Mouse (Mus musculus): ENCODE measurements around the gene Fkbp10.

The Fkbp10 gene

DNA sequence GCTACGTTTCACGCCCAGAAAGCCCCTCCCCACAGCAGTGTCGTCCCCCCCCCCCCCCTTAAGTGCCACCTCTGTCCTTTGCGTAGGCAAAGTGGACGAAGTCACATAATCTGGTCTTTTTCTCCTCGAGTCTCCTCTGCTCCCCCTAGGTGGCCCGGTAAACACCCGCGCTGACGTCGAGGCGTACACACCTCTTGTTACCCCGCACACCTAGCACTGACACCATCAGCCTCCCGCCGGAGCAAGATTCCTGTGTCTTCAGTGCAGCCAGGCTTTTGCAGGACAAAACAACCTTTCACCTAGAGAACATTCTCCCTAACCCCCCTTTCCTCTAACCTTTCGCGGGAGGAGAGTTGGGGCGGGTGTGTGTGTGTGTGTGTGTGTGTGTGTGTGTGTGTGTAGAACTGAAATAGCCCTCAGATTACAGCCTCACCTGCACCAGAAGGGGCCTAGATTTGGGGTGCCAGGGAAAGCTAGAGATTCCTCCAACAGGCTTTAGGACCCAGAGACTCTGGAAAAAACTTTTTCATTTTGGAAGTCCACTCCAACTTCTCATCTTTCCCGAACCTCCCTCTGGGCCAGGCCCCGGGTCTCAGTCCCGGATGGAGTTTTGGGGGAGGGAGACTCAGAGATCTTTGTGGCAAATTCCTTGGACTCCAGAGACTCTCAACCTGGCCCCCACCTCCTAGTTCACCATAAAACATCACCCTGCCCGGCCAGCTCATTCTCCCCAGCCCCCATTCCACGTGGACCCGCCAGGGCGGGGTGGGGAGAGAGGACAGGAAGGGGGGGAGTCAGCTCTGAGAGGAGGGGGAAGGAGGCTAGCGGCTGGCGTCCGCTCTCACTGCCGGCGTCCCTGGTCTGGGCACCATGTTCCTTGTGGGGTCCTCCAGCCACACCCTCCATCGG is at the start of gene Fkbp10:
Gene Fkbp10 (plus strand): TSS at position 784 of the 909 bp plus-strand sequence.
- no peak for DNase-seq (ENCODE audit: low read depth in 1 of 2, low spot score in 2 of 2)

DNA sequence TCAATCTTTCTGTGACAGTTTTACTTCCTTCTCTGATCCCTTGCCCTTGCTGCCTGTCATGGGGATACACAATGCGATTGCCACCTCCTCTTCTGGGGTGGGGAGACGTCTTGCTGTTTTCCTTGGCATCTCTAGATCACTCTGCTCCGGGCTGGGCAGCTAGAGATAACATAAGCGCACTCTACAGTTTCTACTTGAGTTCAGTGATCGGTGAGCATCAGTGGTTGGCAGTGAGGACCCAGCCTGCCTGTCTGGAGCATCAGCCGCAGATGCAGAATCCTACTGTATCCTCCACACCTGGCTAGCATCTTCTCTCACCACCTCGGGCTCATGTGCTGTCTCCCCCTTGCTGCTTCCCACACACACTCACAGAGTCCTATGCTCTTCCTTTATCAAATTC is 46.4 kb upstream of the Fkbp10 start:
- no peak for DNase-seq (ENCODE audit: low read depth in 1 of 2, low spot score in 2 of 2)

DNA sequence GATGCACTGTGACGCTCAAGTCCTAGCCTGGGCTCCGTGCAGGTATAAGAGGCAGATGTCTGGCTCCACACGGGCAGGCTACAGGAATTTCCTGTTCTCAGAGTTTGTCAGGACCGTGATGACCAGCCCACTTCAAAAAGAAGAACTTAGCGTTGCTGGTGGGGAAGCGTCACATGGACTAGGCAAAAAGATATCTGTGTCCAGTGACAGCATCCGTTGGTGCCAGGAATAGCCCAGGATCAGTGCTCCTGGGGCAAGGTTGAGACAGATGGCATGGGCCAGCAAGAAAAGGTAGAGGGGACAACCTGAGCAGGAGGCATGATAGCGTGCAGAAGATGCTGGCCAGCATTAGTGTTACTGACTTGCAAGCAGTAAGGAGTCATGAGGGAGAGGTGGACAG is 45.7 kb upstream of the Fkbp10 start:
- no peak for DNase-seq (ENCODE audit: low read depth in 1 of 2, low spot score in 2 of 2)

DNA sequence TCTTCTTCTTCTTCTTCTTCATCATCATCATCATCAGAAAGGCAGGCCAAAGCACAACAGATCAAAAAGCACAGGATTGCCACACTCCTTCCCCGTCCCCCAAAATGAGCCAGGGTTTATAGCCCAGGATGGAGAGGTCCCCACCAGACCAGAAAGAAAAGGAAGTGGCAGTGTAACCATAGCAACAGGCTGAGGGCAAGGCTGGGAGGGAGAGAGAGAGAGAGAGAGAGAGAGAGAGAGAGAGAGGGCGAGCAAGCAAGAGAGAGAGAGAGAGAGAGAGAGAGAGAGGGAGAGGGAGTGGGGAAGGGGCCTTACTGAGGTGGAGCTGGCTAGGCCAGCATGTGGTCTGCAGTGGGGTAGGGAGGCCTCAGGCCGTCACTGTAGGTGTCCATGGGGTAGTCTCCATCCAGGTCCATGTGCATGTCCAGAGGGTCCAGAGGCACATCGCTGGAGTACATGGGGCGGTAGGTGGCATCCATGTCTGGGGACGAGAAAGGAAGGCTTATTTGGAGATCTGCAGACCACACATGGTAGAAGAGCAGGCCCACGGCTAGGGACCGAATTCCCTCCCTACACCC is 43.4 kb upstream of the Fkbp10 start:
- no peak for DNase-seq (ENCODE audit: low read depth in 1 of 2, low spot score in 2 of 2)

DNA sequence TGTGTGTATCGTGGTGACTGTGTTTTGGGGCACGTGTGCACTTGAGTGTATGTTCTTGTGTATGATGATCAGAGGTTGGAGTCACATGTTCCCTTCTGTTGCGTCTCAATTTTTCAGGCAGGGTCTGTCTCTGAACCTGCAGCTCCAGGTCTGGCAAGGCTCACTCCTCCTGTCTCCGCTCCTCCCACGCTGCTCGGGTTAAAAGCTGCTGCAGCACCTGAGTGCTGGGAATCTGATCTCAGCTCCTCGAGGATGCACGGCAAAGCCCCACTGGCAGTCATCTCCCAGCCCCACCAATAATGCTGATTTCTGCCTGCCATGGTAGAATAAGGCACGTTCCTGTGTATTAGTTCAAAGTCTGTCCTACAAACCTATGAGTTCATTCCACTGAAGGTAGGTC is 40.4 kb upstream of the Fkbp10 start:
- no peak for DNase-seq (ENCODE audit: low read depth in 1 of 2, low spot score in 2 of 2)

DNA sequence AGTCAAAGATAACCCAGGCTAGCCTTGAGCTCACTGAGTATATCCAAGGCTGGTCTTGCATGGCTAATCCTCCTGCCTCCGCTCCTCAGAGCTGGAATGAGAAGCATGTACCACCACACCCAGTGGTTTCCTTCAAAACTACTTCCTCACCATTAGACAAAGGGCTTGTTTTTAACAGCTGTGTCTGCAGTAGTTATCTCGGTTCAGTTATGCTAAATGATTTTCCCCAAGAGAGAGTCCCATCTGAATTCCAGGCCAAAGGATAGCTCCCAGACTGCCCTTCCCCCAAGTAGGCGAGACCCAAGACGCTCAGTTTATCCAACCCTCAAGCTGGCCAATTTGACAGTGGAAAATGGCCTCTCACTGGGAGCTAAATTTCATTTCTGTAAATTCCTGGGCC is 39.5 kb upstream of the Fkbp10 start:
- DNase-seq (ENCODE audit: low read depth in 1 of 2, low spot score in 2 of 2), result no peak

DNA sequence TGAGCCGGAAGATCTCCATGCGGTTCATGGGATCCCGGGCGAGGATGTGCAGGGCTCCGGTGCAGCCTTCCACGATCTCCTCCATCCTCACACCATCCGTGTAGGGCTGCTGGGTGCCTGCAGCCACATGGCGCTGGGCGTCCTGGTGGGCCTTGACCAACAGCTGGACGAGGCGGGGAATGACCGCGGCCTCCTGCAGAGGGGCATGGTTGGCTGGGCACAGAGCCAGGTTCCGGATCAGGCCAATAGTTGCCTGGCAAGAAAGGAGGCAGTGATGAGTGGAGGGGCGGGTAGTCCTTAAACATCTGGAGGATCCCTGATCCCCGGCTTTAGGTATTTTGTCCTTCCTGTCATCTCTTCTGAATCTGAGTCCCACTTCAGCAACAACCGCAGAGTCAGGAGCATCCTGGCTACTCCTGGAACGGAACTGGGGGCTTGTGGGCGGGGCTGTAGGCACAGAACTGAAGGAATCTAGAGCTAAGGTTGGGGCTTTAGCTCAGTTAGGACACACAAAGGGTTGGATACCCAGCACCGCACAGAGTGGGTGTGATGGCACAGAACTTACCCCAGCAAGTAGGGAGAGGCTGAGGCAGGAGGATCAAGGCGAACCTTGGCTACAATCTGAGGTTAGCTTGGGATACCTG is 38.6 kb upstream of the Fkbp10 start:
- no peak for DNase-seq (ENCODE audit: low read depth in 1 of 2, low spot score in 2 of 2)

DNA sequence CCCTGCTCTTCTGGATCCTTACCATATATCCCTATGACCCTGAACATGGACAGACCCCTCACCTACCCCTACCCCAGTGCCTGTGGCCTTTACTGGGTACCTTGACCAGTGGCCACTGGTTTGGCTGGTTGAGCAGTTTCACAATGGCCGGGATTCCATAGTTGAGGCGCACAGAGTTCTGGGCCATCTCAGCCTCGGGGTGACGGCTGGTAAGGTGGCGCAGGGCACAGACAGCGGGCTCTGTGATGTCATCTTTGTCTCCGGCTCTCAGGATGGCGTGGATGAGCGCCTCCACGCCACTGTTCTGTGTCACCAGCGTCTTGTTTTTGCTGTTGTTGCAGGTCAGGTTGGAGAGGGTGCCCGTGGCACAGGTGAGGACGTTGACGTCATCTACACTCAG is 37.5 kb upstream of the Fkbp10 start:
- DNase-seq (ENCODE audit: low read depth in 1 of 2, low spot score in 2 of 2), result no peak

DNA sequence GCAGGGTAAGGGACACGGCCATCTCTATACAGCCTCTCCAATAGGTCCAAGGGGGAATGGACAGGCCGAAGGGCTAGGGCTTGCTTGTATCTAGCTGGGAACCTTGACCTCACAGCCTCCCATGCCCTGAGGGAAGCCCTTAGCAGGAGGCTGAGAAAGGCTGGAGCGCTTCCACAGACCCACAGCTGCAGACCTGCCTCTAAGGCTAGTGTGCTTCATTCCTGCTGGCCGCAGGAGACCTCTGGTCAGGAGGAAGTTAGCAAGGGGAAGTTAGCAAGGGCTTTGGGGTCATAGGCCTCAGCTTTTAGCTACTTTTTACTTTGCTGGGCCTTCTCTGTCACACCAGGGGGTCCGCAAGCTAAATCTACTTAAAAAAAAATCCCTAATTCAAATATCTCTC is 37.1 kb upstream of the Fkbp10 start:
- DNase-seq (ENCODE audit: low read depth in 1 of 2, low spot score in 2 of 2), result no peak

DNA sequence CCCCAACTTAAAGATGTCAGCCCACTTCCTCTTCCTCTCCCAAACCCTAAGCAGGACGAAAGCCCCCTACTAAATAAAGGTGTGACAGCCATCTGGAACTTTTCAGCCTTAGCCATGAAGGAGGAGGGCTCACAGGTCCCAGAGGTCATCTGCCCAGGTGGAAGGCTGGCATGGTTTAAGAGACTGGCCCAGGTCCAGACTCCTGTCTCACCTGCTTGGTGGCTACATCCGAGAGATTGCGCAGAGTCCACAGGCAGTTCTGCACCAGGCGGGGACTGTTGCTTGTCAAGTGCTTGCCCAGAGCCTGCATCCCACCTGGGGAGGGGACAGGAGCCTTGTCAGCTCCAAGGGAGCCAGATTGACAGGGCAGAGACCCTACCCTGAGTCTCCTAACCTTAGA is 36.2 kb upstream of the Fkbp10 start:
- no peak for DNase-seq (ENCODE audit: low read depth in 1 of 2, low spot score in 2 of 2)

DNA sequence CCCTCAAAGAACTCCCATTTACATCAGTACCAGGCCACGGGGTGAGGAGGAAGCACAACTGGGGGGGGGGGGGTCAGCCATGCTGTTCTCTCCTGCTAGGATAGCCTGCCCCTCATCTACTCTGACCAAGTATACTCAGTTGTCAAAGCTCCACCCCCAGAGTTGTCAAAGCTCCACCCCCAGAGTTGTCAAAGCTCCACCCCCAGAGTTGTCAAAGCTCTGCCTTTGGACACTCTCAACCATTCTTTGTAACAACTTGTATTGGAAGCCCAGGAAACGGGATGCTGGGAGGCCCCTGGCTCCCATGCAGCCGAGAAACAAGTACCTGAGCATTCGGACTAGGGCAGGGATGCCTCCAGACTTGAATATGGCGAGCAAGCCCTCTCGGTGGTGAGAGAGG is 32.8 kb upstream of the Fkbp10 start:
- no peak for DNase-seq (ENCODE audit: low read depth in 1 of 2, low spot score in 2 of 2)

DNA sequence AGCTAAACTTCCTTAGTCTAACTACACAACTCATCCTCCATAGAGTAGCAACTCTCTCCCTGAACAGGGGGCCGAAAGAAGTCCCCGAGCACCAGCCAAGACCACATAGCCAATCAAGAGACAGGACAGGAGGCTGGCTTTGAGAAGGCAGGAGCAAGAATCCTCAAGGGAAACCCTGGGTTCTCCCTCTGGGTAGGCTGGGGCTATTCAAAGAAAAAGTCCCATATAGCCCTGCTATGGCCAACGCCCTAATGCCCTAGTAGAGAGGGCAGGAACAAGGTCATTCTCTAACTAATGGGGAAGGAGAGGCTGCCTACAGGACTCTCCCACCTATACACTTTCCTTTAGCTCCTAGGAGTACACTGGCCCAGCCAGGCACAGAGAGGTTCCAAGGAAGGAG is 30.5 kb upstream of the Fkbp10 start:
- DNase-seq (ENCODE audit: low read depth in 1 of 2, low spot score in 2 of 2), result no peak

DNA sequence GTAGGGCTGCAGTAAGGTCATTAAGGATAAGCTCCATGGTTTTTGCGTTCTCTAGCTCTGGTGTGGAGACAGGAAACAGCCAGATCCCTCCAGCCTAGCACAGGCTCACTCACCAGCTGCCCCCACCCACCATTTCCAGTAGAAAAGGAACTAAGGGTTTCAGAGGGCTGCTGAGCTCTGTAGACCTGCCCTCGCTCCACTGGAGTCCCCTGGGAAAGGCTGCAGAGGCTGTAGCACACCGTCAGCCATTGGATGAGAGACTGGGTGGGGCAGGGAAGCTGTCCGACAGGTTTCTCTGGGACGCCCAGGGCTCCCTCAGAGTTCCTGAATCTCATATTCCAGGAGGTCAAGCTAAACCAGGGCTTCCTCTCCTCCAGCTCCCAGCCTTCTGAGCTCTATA is 28.9 kb upstream of the Fkbp10 start:
- no peak for DNase-seq (ENCODE audit: low read depth in 1 of 2, low spot score in 2 of 2)

DNA sequence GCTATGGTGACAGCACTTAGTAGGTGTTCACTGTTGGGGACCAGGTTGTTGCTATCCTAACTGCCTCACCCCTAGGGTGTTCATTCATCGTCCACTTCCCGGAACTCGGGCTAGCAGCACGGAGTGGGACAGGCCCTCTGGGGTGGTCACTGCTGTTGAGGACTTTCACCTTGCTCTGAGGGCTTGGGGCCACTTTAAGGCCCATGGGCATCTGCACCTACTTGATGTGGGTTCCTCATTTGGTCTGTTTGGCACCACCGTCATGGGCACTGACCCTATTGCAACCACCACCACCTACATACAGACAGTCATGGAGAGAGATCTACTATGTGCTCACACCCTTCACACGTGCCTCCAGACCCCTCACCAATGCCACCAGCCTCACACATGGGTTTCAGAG is 28.4 kb upstream of the Fkbp10 start:
- DNase-seq (ENCODE audit: low read depth in 1 of 2, low spot score in 2 of 2), result no peak

DNA sequence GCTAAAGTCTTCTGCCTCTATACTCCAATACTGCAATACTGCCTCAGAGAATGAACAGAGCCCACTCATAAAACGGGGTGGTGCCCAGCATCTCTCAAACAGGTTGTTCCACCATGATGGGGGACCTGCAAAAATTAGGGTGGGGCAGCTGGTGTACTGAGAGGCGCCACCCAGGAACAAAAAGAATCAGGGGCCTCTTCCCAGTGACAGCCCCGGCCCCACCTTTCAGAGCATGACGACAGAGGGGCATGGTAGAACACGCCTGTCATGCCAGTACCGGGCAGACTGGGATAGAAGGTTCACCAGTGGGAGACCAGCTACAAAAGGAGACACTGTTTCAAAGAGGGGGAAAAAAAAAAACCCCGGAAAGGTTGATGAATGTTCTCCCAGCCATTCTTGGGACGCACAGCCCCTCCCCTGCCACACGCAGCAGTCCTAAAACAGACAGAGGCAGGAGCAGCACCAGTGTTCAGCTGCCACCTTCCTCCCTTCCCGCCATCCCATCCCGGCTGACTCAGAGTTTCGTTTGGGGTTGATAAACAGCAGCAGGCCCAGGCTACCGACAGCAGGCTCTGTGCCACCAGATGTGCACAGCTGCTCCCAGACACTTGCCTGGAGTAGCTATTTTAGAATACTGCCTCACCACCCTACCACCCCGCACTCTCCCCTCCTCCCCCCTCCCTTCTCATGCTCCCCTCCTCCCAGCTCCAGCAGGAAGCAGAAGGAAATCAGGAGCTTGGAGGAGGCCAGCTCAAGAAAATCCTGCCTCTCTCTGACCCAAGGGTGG is 27.7 kb upstream of the Fkbp10 start:
- no peak for DNase-seq (ENCODE audit: low read depth in 1 of 2, low spot score in 2 of 2)

DNA sequence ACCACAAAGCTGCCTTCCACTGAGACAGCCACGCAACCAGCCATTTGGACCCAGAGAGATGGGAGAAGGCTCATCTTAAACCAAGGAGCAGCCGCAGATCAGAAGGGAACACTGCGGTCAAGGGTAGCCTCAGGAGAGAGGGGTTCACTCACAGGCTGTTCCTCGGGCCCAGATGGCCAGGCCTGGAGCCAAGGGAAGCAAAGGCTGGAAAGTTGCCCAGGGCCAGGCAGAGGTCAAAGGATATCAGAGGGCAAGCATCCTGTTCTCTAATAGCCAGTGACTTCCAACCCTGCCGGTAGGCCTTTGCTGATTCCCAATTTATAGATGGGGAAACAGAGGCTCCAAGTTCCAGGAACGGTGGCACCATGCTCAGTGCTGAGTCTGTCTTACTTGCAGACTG is 26.9 kb upstream of the Fkbp10 start:
- DNase-seq (ENCODE audit: low read depth in 1 of 2, low spot score in 2 of 2), result no peak

DNA sequence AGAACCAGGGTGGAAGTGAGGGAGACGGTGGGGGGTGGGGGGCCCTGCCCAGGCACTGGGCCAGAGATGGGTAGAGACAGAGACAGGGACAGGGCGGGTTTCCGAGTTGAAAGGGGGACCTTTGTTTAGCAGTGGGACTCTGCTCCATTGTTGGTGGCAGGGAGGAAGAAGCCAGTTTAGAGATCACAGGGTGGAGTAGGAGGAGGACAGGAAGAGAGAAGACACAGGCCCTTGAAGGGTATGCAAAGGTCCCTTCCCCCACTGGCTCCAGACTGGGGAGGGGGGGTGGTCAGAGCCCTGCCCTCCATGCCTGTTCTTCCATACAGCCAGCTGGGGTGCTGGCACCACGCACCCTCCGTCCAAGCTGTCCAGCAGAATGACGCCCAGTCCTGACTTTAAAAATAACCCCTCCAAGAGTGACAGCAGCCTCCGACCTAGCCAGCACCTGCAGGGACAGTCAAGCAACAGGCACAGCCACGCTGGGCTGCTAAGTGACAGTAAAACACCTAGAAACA is 25.5 kb upstream of the Fkbp10 start:
- no peak for DNase-seq (ENCODE audit: low read depth in 1 of 2, low spot score in 2 of 2)

DNA sequence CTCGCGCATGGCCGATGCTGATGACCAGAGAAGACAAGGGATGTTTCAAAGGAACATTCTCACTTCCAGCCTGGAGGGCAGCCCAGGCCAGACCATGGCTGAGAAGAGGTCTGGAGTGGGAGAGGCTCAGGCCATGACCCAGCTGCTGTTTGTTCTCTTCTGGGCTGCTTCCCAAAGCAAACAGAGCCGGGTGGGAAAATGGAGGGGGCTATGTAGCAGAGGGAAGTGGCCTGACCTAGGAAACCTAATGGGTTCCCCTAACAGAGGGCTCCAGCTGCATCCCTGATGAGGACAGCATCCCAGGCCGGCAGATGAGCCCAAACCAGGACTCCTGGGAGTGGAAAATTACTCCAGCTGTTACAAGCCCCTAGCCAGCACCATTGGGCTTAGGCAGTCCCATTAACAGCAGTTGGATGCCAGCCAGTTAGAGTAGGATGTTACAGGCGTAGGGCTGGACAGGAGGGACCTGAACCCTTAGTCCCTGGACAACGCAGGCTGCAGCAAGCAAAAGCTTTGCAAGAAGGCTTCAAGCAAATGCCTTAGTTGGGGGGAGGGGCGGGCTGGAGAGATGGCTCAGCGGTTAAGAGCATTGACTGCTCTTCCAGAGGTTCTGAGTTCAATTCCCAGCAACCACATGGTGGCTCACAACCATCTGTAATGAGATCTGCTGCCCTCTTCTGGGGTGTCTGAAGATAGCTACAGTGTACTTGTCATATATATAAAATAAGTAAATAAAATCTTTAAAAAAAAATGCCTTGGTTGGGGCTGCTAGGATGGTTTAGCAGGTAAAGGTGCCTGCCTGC is 24.2 kb upstream of the Fkbp10 start:
- DNase-seq (ENCODE audit: low read depth in 1 of 2, low spot score in 2 of 2), result no peak

DNA sequence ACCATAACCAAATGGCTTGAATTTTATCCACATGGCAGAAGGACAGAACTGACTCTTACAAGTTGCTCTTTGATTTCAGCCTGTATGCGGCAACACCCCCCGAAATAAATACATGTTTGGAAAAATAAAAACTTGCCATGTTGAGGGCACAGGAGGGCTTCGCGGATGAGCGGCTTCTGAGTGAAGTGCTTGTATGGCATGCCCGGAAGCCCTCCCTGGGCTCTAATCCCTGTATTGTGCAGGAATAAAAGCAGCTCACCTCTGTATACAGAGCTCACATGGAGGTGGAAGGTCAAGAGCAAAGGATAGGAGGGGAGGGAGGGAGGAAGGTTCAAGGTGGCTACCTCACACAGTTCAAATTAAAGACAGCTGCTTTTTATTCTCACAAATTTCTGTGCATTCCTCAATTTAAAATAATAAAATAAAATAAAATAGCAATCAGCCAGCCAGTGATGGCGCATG is 23.6 kb upstream of the Fkbp10 start:
- DNase-seq (ENCODE audit: low read depth in 1 of 2, low spot score in 2 of 2), result no peak

DNA sequence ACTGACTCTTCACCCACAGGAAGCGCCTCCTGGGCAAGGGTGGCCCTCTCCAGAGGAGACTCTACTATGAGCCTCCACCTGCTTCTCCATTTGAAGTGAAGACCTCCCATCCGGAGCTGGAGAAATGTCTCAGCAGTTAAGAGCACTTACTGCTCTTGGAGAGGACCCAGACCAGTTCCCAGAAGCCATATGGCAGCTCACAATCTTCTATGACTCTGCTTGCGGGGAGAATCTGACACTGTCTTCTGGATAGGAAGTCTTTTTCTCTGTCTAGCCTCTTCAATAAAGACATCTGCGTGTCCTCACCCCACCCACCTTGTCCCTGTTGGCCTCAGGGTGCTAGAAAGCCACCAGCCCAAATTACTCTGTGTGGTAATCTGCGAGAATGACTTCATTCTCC is 22.5 kb upstream of the Fkbp10 start:
- DNase-seq (ENCODE audit: low read depth in 1 of 2, low spot score in 2 of 2), result no peak
